Mouse (Mus musculus): ENCODE data around the gene Spib. TPM values are rescaled to one million over a fixed set of nuclear protein-coding genes. Genes with fewer than 3 reads are reported as not detected.

The Spib gene
- polyA plus RNA-seq (2014; fragmentation: Illumina TruSeq; extraction: RNeasy Lipid Tissue Mini Kit (QIAGEN cat#74804); ENCODE audit: low read depth, low replicate concordance) = 1.6 TPM

GRCm38 (mm10) chr7:44531946-44532732 is at the start of gene Spib:
Gene Spib (minus strand): TSS chr7:44532071.

GRCm38 (mm10) chr7:44572213-44572701 is 40.4 kb upstream of the Spib start, which contains the start of gene Napsa:
Gene Napsa (plus strand): TSS chr7:44572380.

GRCm38 (mm10) chr7:44553826-44554225 is 22.0 kb upstream of the Spib start, which contains the start of gene Nr1h2:
Gene Nr1h2 (minus strand): TSS chr7:44553951.

GRCm38 (mm10) chr7:44548497-44549087 is 16.7 kb upstream of the Spib start, which contains the start of gene Pold1:
Gene Pold1 (minus strand): TSS chr7:44548849.

GRCm38 (mm10) chr7:44524502-44524901 is 7.4 kb downstream of the Spib start, which contains the start of gene Mybpc2:
Gene Mybpc2 (minus strand): TSS chr7:44524656.

GRCm38 (mm10) chr7:44495992-44496770 is 35.7 kb downstream of the Spib start, which contains the start of the genes Emc10 and Fam71e1:
Gene Emc10 (minus strand): TSS chr7:44496529.
Gene Fam71e1 (plus strand): TSS chr7:44496581.

Other genes with a start within 250 kb of the Spib start
- 1.2 TPM for gene Clec11a, start 225.2 kb downstream of the Spib start, polyA plus RNA-seq (2014; fragmentation: Illumina TruSeq; extraction: RNeasy Lipid Tissue Mini Kit (QIAGEN cat#74804); ENCODE audit: low read depth, low replicate concordance)
- gene Shank1, start 221.8 kb downstream of the Spib start, polyA plus RNA-seq (2014; fragmentation: Illumina TruSeq; extraction: RNeasy Lipid Tissue Mini Kit (QIAGEN cat#74804); ENCODE audit: low read depth, low replicate concordance) = 0.28 TPM
- gene Syt3, start 148.0 kb downstream of the Spib start, polyA plus RNA-seq (2014; fragmentation: Illumina TruSeq; extraction: RNeasy Lipid Tissue Mini Kit (QIAGEN cat#74804); ENCODE audit: low read depth, low replicate concordance) = not detected
- gene 1700008O03Rik, start 146.3 kb downstream of the Spib start, polyA plus RNA-seq (2014; fragmentation: Illumina TruSeq; extraction: RNeasy Lipid Tissue Mini Kit (QIAGEN cat#74804); ENCODE audit: low read depth, low replicate concordance) = not detected
- gene Lrrc4b, start 103.1 kb downstream of the Spib start, polyA plus RNA-seq (2014; fragmentation: Illumina TruSeq; extraction: RNeasy Lipid Tissue Mini Kit (QIAGEN cat#74804); ENCODE audit: low read depth, low replicate concordance) = not detected
- gene Aspdh, start 66.7 kb downstream of the Spib start, polyA plus RNA-seq (2014; fragmentation: Illumina TruSeq; extraction: RNeasy Lipid Tissue Mini Kit (QIAGEN cat#74804); ENCODE audit: low read depth, low replicate concordance) = not detected
- gene Josd2, start 64.1 kb downstream of the Spib start, polyA plus RNA-seq (2014; fragmentation: Illumina TruSeq; extraction: RNeasy Lipid Tissue Mini Kit (QIAGEN cat#74804); ENCODE audit: low read depth, low replicate concordance) = 1.6 TPM
- 2.0 TPM for gene Emc10, start 35.5 kb downstream of the Spib start, polyA plus RNA-seq (2014; fragmentation: Illumina TruSeq; extraction: RNeasy Lipid Tissue Mini Kit (QIAGEN cat#74804); ENCODE audit: low read depth, low replicate concordance)
- not detected for gene Fam71e1, start 35.5 kb downstream of the Spib start, polyA plus RNA-seq (2014; fragmentation: Illumina TruSeq; extraction: RNeasy Lipid Tissue Mini Kit (QIAGEN cat#74804); ENCODE audit: low read depth, low replicate concordance)
- not detected for gene Mybpc2, start 7.4 kb downstream of the Spib start, polyA plus RNA-seq (2014; fragmentation: Illumina TruSeq; extraction: RNeasy Lipid Tissue Mini Kit (QIAGEN cat#74804); ENCODE audit: low read depth, low replicate concordance)
- not detected for gene Pold1, start 16.8 kb upstream of the Spib start, polyA plus RNA-seq (2014; fragmentation: Illumina TruSeq; extraction: RNeasy Lipid Tissue Mini Kit (QIAGEN cat#74804); ENCODE audit: low read depth, low replicate concordance)
- gene Nr1h2, start 21.9 kb upstream of the Spib start, polyA plus RNA-seq (2014; fragmentation: Illumina TruSeq; extraction: RNeasy Lipid Tissue Mini Kit (QIAGEN cat#74804); ENCODE audit: low read depth, low replicate concordance) = 4.1 TPM
- 1.2 TPM for gene Napsa, start 40.3 kb upstream of the Spib start, polyA plus RNA-seq (2014; fragmentation: Illumina TruSeq; extraction: RNeasy Lipid Tissue Mini Kit (QIAGEN cat#74804); ENCODE audit: low read depth, low replicate concordance)
- gene Kcnc3, start 58.6 kb upstream of the Spib start, polyA plus RNA-seq (2014; fragmentation: Illumina TruSeq; extraction: RNeasy Lipid Tissue Mini Kit (QIAGEN cat#74804); ENCODE audit: low read depth, low replicate concordance) = 0.22 TPM
- 2.9 TPM for gene Myh14, start 138.8 kb upstream of the Spib start, polyA plus RNA-seq (2014; fragmentation: Illumina TruSeq; extraction: RNeasy Lipid Tissue Mini Kit (QIAGEN cat#74804); ENCODE audit: low read depth, low replicate concordance)
- not detected for gene Izumo2, start 176.7 kb upstream of the Spib start, polyA plus RNA-seq (2014; fragmentation: Illumina TruSeq; extraction: RNeasy Lipid Tissue Mini Kit (QIAGEN cat#74804); ENCODE audit: low read depth, low replicate concordance)
- 16.2 TPM for gene Vrk3, start 216.3 kb upstream of the Spib start, polyA plus RNA-seq (2014; fragmentation: Illumina TruSeq; extraction: RNeasy Lipid Tissue Mini Kit (QIAGEN cat#74804); ENCODE audit: low read depth, low replicate concordance)
- 0.35 TPM for gene Zfp473, start 219.0 kb upstream of the Spib start, polyA plus RNA-seq (2014; fragmentation: Illumina TruSeq; extraction: RNeasy Lipid Tissue Mini Kit (QIAGEN cat#74804); ENCODE audit: low read depth, low replicate concordance)